Mouse (Mus musculus) stomach, postnatal 0 days (tissue): ENCODE results near the gene Npm1. TPM values are rescaled to one million over a fixed set of nuclear protein-coding genes. Genes with fewer than 3 reads are reported as not detected.

Source experiments
- ATAC-seq: fragments of 200-750 bp; cut with Nextera tagmentation; 2 replicates; pipeline ENCODE4 v1.8.0; 2017; ENCODE audit not compliant: low FRiP score, low TSS enrichment
- DNase-seq: peaks from one replicate; pipeline ENCODE4 v3.0.0-alpha.2; 2016; ENCODE audit warnings: low spot score
- H3K27ac ChIP-seq: fragments of 300-500 bp; sonication (generic); replicated peaks from 2 replicates; pipeline ENCODE4 v1.5.1; 2014; ENCODE audit warnings: mild to moderate bottlenecking, control low read depth
- H3K27me3 ChIP-seq: fragments of 300-500 bp; sonication (generic); 2 replicates; pipeline ENCODE4 v1.6.1; 2014; ENCODE audit warnings: low read length; ENCODE audit not compliant: control insufficient read depth, insufficient read depth
- H3K36me3 ChIP-seq: fragments of 300-500 bp; sonication (generic); 2 replicates; pipeline ENCODE4 v1.6.1; 2014; ENCODE audit warnings: low read length, mixed read lengths; ENCODE audit not compliant: control insufficient read depth, insufficient read depth
- H3K4me1 ChIP-seq: fragments of 300-500 bp; sonication (generic); replicated peaks from 2 replicates; pipeline ENCODE4 v1.6.1; 2014; ENCODE audit warnings: antibody characterized with exemption; ENCODE audit not compliant: control insufficient read depth, insufficient read depth
- H3K4me2 ChIP-seq: fragments of 300-500 bp; sonication (generic); replicated peaks from 2 replicates; pipeline ENCODE4 v1.6.1; 2014; ENCODE audit warnings: low read depth, mild to moderate bottlenecking, control low read depth, moderate library complexity
- H3K4me3 ChIP-seq: fragments of 300-500 bp; sonication (generic); 2 replicates; pipeline ENCODE4 v1.5.1; 2014; ENCODE audit warnings: low read depth, low read length, control low read depth
- H3K9ac ChIP-seq: fragments of 300-500 bp; sonication (generic); 2 replicates; pipeline ENCODE4 v1.6.1; 2014; ENCODE audit warnings: mild to moderate bottlenecking, low read length, control low read depth, mixed read lengths
- H3K9me3 ChIP-seq: fragments of 300-500 bp; sonication (generic); 2 replicates; pipeline ENCODE4 v1.6.1; 2016; ENCODE audit warnings: low read length; ENCODE audit not compliant: control insufficient read depth
- CTCF ChIP-seq: IDR thresholded peaks from 2 replicates; pipeline ENCODE4 v1.5.1; 2016; ENCODE audit warnings: antibody characterized with exemption, low read depth, mild to moderate bottlenecking, moderate library complexity
- EP300 ChIP-seq: optimal IDR thresholded peaks from 2 replicates; pipeline ENCODE3; 2016; ENCODE audit warnings: antibody characterized with exemption
- WGBS: fragments of 180-500 bp; shearing (Covaris S2); extraction: QIAGEN DNeasy Blood & Tissue Kit; methylation state at CpG from one replicate; pipeline ENCODE4 v1.1.7; 2014; 5-methylcytosine and 5-hydroxymethylcytosine counted together
- polyA plus RNA-seq: library from polyadenylated mRNA; unstranded; fragments of >200 nt; fragmentation: Nextera tagmentation; extraction: Ambion mirVana; gene quantifications from 2 replicates; pipeline ENCODE4 v1.2.1, GENCODE M21; 2015

The Npm1 gene
- polyA plus RNA-seq, 1 experiment from 2014 or later = 356 TPM

- Histone ChIP-seq H3K9ac (no peak overlapping the region), H3K27ac (no peak overlapping the region), H3K27me3 (0 out of 2 replicates have a peak, but pooled peaks cover 2% of the 10 kb centered on the region), H3K4me3 (no peak overlapping the region), H3K4me1 (no peaks in the 10 kb centered on the region), H3K36me3 (no peaks in the 10 kb centered on the region), H3K4me2 (no peak overlapping the region), H3K9me3 (no peaks in the 10 kb centered on the region)
- TF ChIP-seq CTCF = no peak
- no peak for TF ChIP-seq EP300
- DNase-seq = no peak
- 58% methylated on average over 3 of the region's 3 CpGs for WGBS
- ATAC-seq = no peak
Measured at GRCm38 (mm10) chr11:33175768-33176167, 12.8 kb upstream of the Npm1 start.

DNA sequence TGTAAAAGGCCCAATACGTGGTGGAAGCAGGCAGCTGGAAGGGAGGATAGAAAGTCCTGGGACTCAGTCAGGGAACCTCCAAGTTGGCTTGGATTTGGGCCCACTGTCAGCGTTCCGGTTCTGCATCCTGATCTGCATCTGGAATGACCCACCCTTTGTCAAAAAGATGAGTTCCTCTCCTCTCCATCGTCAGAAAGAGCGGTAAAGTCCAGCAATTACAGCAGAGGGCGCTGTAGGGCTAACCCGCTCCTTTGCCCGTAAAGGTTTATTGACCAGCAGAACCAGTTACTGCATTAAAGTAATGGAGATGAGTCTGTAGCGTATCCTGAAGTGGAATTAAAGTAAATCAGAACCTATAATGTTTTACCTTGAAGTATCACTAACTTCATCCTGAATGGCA lies 7.5 kb upstream of the Npm1 start:
- DNase-seq = peak; percentile 56
- Histone ChIP-seq H3K9ac (no peak overlapping the region), H3K4me1 (no peaks in the 10 kb centered on the region), H3K27ac (no peak overlapping the region), H3K4me3 (no peak overlapping the region), H3K27me3 (no peaks in the 10 kb centered on the region), H3K9me3 (no peaks in the 10 kb centered on the region), H3K4me2 (no peak overlapping the region), H3K36me3 (no peaks in the 10 kb centered on the region)
- 13% methylated on average over 9 of the region's 9 CpGs for WGBS
- TF ChIP-seq CTCF (peak; percentile 83), EP300 (no peak)
- no peak for ATAC-seq

DNA sequence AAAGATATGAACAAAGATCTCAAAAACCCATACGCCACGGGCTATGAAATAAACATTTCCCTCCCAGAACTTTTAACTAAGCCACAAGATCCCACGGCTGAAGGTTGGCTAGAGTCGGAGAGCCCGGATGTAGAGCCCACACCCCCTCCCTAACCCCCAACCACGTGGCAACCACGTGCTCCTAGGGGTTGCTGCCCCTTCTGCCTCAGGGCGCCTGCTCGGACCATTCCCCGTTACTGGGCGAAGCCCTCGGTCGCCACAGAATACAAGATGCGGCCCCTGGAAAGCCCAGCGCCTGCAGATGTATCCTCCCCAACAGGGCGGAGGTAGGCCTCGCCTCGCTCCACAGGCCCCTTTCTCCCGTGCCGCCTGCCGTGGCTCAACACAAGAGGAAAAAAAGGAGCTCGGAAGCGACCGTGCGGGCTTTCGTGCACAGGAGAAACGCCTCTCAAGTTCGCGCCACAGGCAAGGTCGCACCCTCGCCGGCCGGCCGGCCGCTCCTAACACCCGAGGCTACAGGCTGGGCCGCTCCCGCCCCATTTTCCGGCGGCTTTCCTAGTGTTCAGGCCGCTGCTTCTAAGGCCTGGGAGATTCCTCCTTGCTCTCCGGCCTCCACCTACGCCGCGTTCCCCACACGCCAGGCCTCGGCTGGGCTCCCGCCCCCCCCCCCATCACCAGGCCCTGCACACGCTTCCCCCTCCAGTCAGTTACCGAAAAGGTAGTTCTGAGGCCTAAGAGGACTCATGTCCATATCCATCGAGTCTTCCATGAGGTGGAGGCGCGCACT lies 602 bp downstream of the Npm1 start:
- H3K9ac ChIP-seq = peak overlapping the region; percentile 96
- peak; percentile 69 for ATAC-seq
- peak; percentile 76 for DNase-seq
- 3% methylated on average over 49 of the region's 53 CpGs for WGBS
- H3K27ac ChIP-seq = peak overlapping the region; percentile 88
- H3K4me1 ChIP-seq = no peaks in the 10 kb centered on the region
- peaks cover 3% of the 10 kb centered on the region; the same call in 1 of the 2 replicates for H3K36me3 ChIP-seq
- H3K4me3 ChIP-seq = peak overlapping the region; percentile 84
- TF ChIP-seq EP300 = no peak
- no peak for TF ChIP-seq CTCF
- H3K27me3 ChIP-seq = no peaks in the 10 kb centered on the region
- no peaks in the 10 kb centered on the region for H3K9me3 ChIP-seq
- H3K4me2 ChIP-seq = peak overlapping the region; percentile 84

DNA sequence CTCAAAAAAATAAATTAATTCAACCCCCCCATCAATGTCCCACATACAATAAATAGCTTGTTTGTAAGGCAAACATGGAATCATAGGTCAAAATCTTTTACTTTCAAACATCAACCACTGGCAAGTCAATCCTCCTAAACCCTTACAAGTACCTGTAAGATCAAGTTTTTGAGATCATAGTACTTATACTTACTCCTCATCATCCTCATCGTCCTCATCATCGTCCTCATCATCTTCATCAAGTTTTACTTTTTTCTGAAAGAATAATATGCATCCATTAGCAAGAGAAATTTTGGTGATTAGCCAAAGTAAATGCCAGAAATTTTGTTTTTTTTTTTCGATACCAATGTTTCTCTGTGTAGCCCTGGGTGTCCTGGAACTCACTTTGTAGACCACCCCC lies 3.3 kb downstream of the Npm1 start:
- Histone ChIP-seq H3K4me2 (no peak overlapping the region), H3K27ac (no peak overlapping the region), H3K9ac (no peak overlapping the region), H3K27me3 (no peaks in the 10 kb centered on the region), H3K36me3 (peaks cover 7% of the 10 kb centered on the region; the same call in 1 of the 2 replicates), H3K4me3 (no peak overlapping the region), H3K9me3 (no peaks in the 10 kb centered on the region), H3K4me1 (no peaks in the 10 kb centered on the region)
- TF ChIP-seq CTCF (no peak), EP300 (no peak)
- DNase-seq (no peak), ATAC-seq (no peak)
- WGBS = 91% methylated on average over 3 of the region's 3 CpGs

- Histone ChIP-seq H3K27me3 (no peaks in the 10 kb centered on the region), H3K27ac (no peak overlapping the region), H3K9ac (no peak overlapping the region), H3K4me2 (no peak overlapping the region), H3K4me3 (no peak overlapping the region), H3K36me3 (peaks cover 7% of the 10 kb centered on the region; the same call in 1 of the 2 replicates), H3K4me1 (no peaks in the 10 kb centered on the region), H3K9me3 (no peaks in the 10 kb centered on the region)
- no peak for DNase-seq
- TF ChIP-seq EP300 (no peak), CTCF (no peak)
- ATAC-seq = no peak
- 70% methylated on average over 2 of the region's 2 CpGs for WGBS
Measured at GRCm38 (mm10) chr11:33157453-33158196, 5.4 kb downstream of the Npm1 start.
